Mouse (Mus musculus) hindbrain, embryonic 13.5 days (tissue): ENCODE measurements at regions not wholly inside any gene's neighbourhood (a gene's known extent, or its start where the extent isn't known, plus 50 kb on each side); places are given as distances from the start of the nearest gene placed in this dataset.

Experiments used
- ATAC-seq: fragments of 200-750 bp; cut with Nextera tagmentation; 2 replicates; pipeline ENCODE4 v1.8.0; 2017; ENCODE audit warnings: moderate TSS enrichment; ENCODE audit not compliant: low FRiP score
- H3K27ac ChIP-seq: fragments of 300-500 bp; sonication (generic); 2 replicates; pipeline ENCODE4 v1.5.1; 2015; ENCODE audit warnings: inconsistent platforms, mild to moderate bottlenecking, moderate library complexity
- H3K27me3 ChIP-seq: fragments of 300-500 bp; sonication (generic); 2 replicates; pipeline ENCODE4 v1.6.1; 2015; ENCODE audit warnings: mild to moderate bottlenecking, inconsistent platforms
- H3K36me3 ChIP-seq: fragments of 300-500 bp; sonication (generic); 2 replicates; pipeline ENCODE4 v1.6.1; 2015; ENCODE audit warnings: mild to moderate bottlenecking, inconsistent platforms
- H3K4me1 ChIP-seq: fragments of 300-500 bp; sonication (generic); replicated peaks from 2 replicates; pipeline ENCODE4 v1.6.1; 2015; ENCODE audit warnings: inconsistent platforms
- H3K4me2 ChIP-seq: fragments of 300-500 bp; sonication (generic); 2 replicates; pipeline ENCODE4 v1.6.1; 2015; ENCODE audit warnings: inconsistent platforms, mild to moderate bottlenecking, moderate library complexity
- H3K4me3 ChIP-seq: fragments of 300-500 bp; sonication (generic); 2 replicates; pipeline ENCODE4 v1.5.1; 2015; ENCODE audit warnings: mild to moderate bottlenecking, inconsistent platforms
- H3K9ac ChIP-seq: fragments of 300-500 bp; sonication (generic); 2 replicates; pipeline ENCODE4 v1.6.1; 2015; ENCODE audit warnings: mild to moderate bottlenecking, inconsistent platforms
- H3K9me3 ChIP-seq: fragments of 300-500 bp; sonication (generic); 2 replicates; pipeline ENCODE4 v1.6.1; 2016; ENCODE audit warnings: inconsistent platforms
- WGBS: fragments of 180-500 bp; shearing (Covaris S2); methylation state at CpG from one replicate; pipeline ENCODE4 v1.1.7; 2015; 5-methylcytosine and 5-hydroxymethylcytosine counted together

GRCm38 (mm10) chr7:84800966-84801365 is 52.4 kb upstream of the Olfr291 start:
- Histone ChIP-seq H3K9ac (no peak overlapping the region), H3K27me3 (peaks cover 2% of the 10 kb centered on the region; the same call in 1 of the 2 replicates), H3K9me3 (no peaks in the 10 kb centered on the region), H3K4me1 (no peaks in the 10 kb centered on the region), H3K4me3 (no peak overlapping the region), H3K4me2 (no peak overlapping the region), H3K36me3 (no peaks in the 10 kb centered on the region), H3K27ac (no peak overlapping the region)
- WGBS = 41% methylated on average over 12 of the region's 12 CpGs
- no peak for ATAC-seq

- Histone ChIP-seq H3K27ac (no peak overlapping the region), H3K27me3 (no peaks in the 10 kb centered on the region), H3K36me3 (no peaks in the 10 kb centered on the region), H3K9ac (no peak overlapping the region), H3K4me2 (no peak overlapping the region), H3K4me3 (no peak overlapping the region), H3K9me3 (no peaks in the 10 kb centered on the region), H3K4me1 (no peaks in the 10 kb centered on the region)
- ATAC-seq = no peak
- WGBS = 3% methylated on average over 1 of the region's 1 CpGs
Measured at GRCm38 (mm10) chr7:84794655-84795054, 58.7 kb upstream of the Olfr291 start.

GRCm38 (mm10) chr7:84779276-84779825 is 74.0 kb upstream of the Olfr291 start:
- Histone ChIP-seq H3K4me2 (peak overlapping the region; percentile 61), H3K9ac (peak overlapping the region; percentile 73), H3K36me3 (no peaks in the 10 kb centered on the region), H3K27ac (peak overlapping the region; percentile 69), H3K4me1 (no peaks in the 10 kb centered on the region), H3K9me3 (no peaks in the 10 kb centered on the region), H3K4me3 (peak overlapping the region; percentile 50), H3K27me3 (no peaks in the 10 kb centered on the region)
- WGBS = under 1% methylated on average over 30 of the region's 30 CpGs
- peak; percentile 97 for ATAC-seq

- H3K36me3 ChIP-seq = no peaks in the 10 kb centered on the region
- no peak overlapping the region for H3K27ac ChIP-seq
- H3K4me3 ChIP-seq = no peak overlapping the region
- ATAC-seq = no peak
- H3K9me3 ChIP-seq = no peaks in the 10 kb centered on the region
- H3K27me3 ChIP-seq = no peaks in the 10 kb centered on the region
- H3K4me1 ChIP-seq = no peaks in the 10 kb centered on the region
- no peak overlapping the region for H3K9ac ChIP-seq
- no peak overlapping the region for H3K4me2 ChIP-seq
Measured at GRCm38 (mm10) chr7:84777696-84778095, 75.7 kb upstream of the Olfr291 start.

GRCm38 (mm10) chr7:84756261-84756660 is 66.5 kb upstream of the Zfand6 start:
- no peak overlapping the region for H3K9ac ChIP-seq
- no peak overlapping the region for H3K4me2 ChIP-seq
- no peaks in the 10 kb centered on the region for H3K4me1 ChIP-seq
- WGBS = 95% methylated on average over 3 of the region's 3 CpGs
- no peaks in the 10 kb centered on the region for H3K9me3 ChIP-seq
- no peaks in the 10 kb centered on the region for H3K27me3 ChIP-seq
- H3K27ac ChIP-seq = no peak overlapping the region
- ATAC-seq = no peak
- H3K36me3 ChIP-seq = no peaks in the 10 kb centered on the region
- no peak overlapping the region for H3K4me3 ChIP-seq

GRCm38 (mm10) chr7:84753361-84753760 is 63.6 kb upstream of the Zfand6 start:
- Histone ChIP-seq H3K9me3 (no peaks in the 10 kb centered on the region), H3K4me2 (no peak overlapping the region), H3K27me3 (peaks cover 5% of the 10 kb centered on the region; the same call in 1 of the 2 replicates), H3K4me1 (peaks cover 8% of the 10 kb centered on the region), H3K4me3 (no peak overlapping the region), H3K36me3 (no peaks in the 10 kb centered on the region), H3K27ac (no peak overlapping the region), H3K9ac (no peak overlapping the region)
- no peak for ATAC-seq
- WGBS = 89% methylated on average over 1 of the region's 1 CpGs

GRCm38 (mm10) chr7:84749434-84750301 is 59.9 kb upstream of the Zfand6 start:
- Histone ChIP-seq H3K9ac (peak overlapping the region; percentile 67), H3K36me3 (no peaks in the 10 kb centered on the region), H3K27me3 (peaks cover 5% of the 10 kb centered on the region; the same call in 1 of the 2 replicates), H3K4me2 (peak overlapping the region; percentile 56), H3K9me3 (no peaks in the 10 kb centered on the region), H3K4me1 (peaks cover 8% of the 10 kb centered on the region), H3K27ac (no peak overlapping the region), H3K4me3 (peak overlapping the region; percentile 46)
- ATAC-seq = peak; percentile 92
- 3% methylated on average over 21 of the region's 21 CpGs for WGBS

GRCm38 (mm10) chr7:84747847-84748246 is 58.1 kb upstream of the Zfand6 start:
- Histone ChIP-seq H3K9ac (no peak overlapping the region), H3K27ac (no peak overlapping the region), H3K4me1 (peaks cover 8% of the 10 kb centered on the region), H3K36me3 (no peaks in the 10 kb centered on the region), H3K4me2 (no peak overlapping the region), H3K27me3 (peaks cover 5% of the 10 kb centered on the region; the same call in 1 of the 2 replicates), H3K4me3 (no peak overlapping the region), H3K9me3 (no peaks in the 10 kb centered on the region)
- WGBS = 74% methylated on average over 1 of the region's 1 CpGs
- ATAC-seq = no peak

GRCm38 (mm10) chr7:84744321-84745070 is 54.7 kb upstream of the Zfand6 start:
- 96% methylated on average over 5 of the region's 5 CpGs for WGBS
- H3K9me3 ChIP-seq = no peaks in the 10 kb centered on the region
- no peak for ATAC-seq
- no peak overlapping the region for H3K4me2 ChIP-seq
- peaks cover 5% of the 10 kb centered on the region for H3K4me1 ChIP-seq
- H3K36me3 ChIP-seq = no peaks in the 10 kb centered on the region
- H3K4me3 ChIP-seq = no peak overlapping the region
- no peak overlapping the region for H3K27ac ChIP-seq
- H3K27me3 ChIP-seq = peaks cover 5% of the 10 kb centered on the region; the same call in 1 of the 2 replicates
- H3K9ac ChIP-seq = no peak overlapping the region

- Histone ChIP-seq H3K4me3 (no peak overlapping the region), H3K27ac (no peak overlapping the region), H3K4me1 (no peaks in the 10 kb centered on the region), H3K4me2 (no peak overlapping the region), H3K9me3 (no peaks in the 10 kb centered on the region), H3K9ac (no peak overlapping the region), H3K27me3 (no peaks in the 10 kb centered on the region), H3K36me3 (no peaks in the 10 kb centered on the region)
- 40% methylated on average over 2 of the region's 2 CpGs for WGBS
- no peak for ATAC-seq
Measured at GRCm38 (mm10) chr7:84739965-84740390, 50.2 kb upstream of the Zfand6 start.
